ENCODE assay signal across 8 mouse cellular contexts in genomic region chr8:105900941-105901616, GRCm38 (mm10). TPM values are rescaled to one million over a fixed set of nuclear protein-coding genes. Genes with fewer than 3 reads are reported as not detected.
DNase-seq lines count a peak whose midpoint lies in the region; ATAC-seq lines count a peak whose summit lies in the region.

No protein-coding gene starts in this region.

- H3K4me2 ChIP-seq in neural tube, embryonic 11.5 days (ENCODE audit: low read depth) = peak overlapping the region; percentile 61
- H3K4me2 ChIP-seq in hindbrain, embryonic 14.5 days (replicated peaks) = peak overlapping the region; percentile 70
- H3K4me2 ChIP-seq in midbrain, embryonic 13.5 days (replicated peaks) = peak overlapping the region; percentile 86

- peaks cover 4% of the 10 kb centered on the region for H3K4me1 ChIP-seq in neural tube, embryonic 11.5 days (ENCODE audit: control insufficient read depth, insufficient read depth, low read length)
- H3K4me1 ChIP-seq in hindbrain, embryonic 14.5 days (replicated peaks; ENCODE audit: control insufficient read depth, insufficient read depth, low read length) = peaks cover 6% of the 10 kb centered on the region; the same call in 1 of the 2 replicates
- H3K4me1 ChIP-seq in midbrain, embryonic 13.5 days (replicated peaks) = peaks cover 11% of the 10 kb centered on the region

- no peaks in the 10 kb centered on the region for H3K27me3 ChIP-seq in neural tube, embryonic 11.5 days (ENCODE audit: control insufficient read depth, insufficient read depth, low read length)
- no peaks in the 10 kb centered on the region for H3K27me3 ChIP-seq in hindbrain, embryonic 14.5 days (ENCODE audit: control insufficient read depth, insufficient read depth, low read length)
- no peaks in the 10 kb centered on the region for H3K27me3 ChIP-seq in midbrain, embryonic 13.5 days

- no peak overlapping the region for H3K27ac ChIP-seq in neural tube, embryonic 11.5 days (ENCODE audit: low read depth, low read length)
- peak overlapping the region; percentile 89 for H3K27ac ChIP-seq in hindbrain, embryonic 14.5 days
- peak overlapping the region; percentile 90 for H3K27ac ChIP-seq in midbrain, embryonic 13.5 days

- 43% methylated on average over 16 of the region's 16 CpGs for WGBS in neural tube, embryonic 11.5 days
- 40% methylated on average over 16 of the region's 16 CpGs for WGBS in hindbrain, embryonic 14.5 days
- 42% methylated on average over 16 of the region's 16 CpGs for WGBS in midbrain, embryonic 13.5 days

- H3K9me3 ChIP-seq in neural tube, embryonic 11.5 days (ENCODE audit: control insufficient read depth, low read length) = no peaks in the 10 kb centered on the region
- H3K9me3 ChIP-seq in hindbrain, embryonic 14.5 days (ENCODE audit: control insufficient read depth, low read length) = no peaks in the 10 kb centered on the region
- H3K9me3 ChIP-seq in midbrain, embryonic 13.5 days = no peaks in the 10 kb centered on the region

- peak overlapping the region; percentile 83 for H3K4me3 ChIP-seq in neural tube, embryonic 11.5 days (ENCODE audit: low read depth, low read length)
- H3K4me3 ChIP-seq in hindbrain, embryonic 14.5 days (replicated peaks; ENCODE audit: low read length) = peak overlapping the region; percentile 84
- H3K4me3 ChIP-seq in midbrain, embryonic 13.5 days (replicated peaks) = peak overlapping the region; percentile 92

- intact Hi-C loops in gastrocnemius, postnatal 14 days (cut with DNase I; ENCODE audit: low total_unique reads) = no loop called here

- H3K9ac ChIP-seq in neural tube, embryonic 11.5 days (ENCODE audit: low read length) = peak overlapping the region; percentile 92
- peak overlapping the region; percentile 98 for H3K9ac ChIP-seq in hindbrain, embryonic 14.5 days
- peak overlapping the region; percentile 99 for H3K9ac ChIP-seq in midbrain, embryonic 13.5 days (replicated peaks)

- no peaks in the 10 kb centered on the region for H3K36me3 ChIP-seq in neural tube, embryonic 11.5 days (ENCODE audit: control insufficient read depth, insufficient read depth, low read length)
- H3K36me3 ChIP-seq in hindbrain, embryonic 14.5 days (replicated peaks; ENCODE audit: control insufficient read depth, insufficient read depth) = 0 out of 2 replicates have a peak, but pooled peaks cover 5% of the 10 kb centered on the region
- no peaks in the 10 kb centered on the region for H3K36me3 ChIP-seq in midbrain, embryonic 13.5 days

- no peak for DNase-seq in neural tube, embryonic 11.5 days (ENCODE audit: low spot score)
- no peak for DNase-seq in neural tube, embryonic 10.5 days (ENCODE audit: extremely low spot score, low spot score)
- peak; percentile 54 for DNase-seq in c-Kit-positive CD71-positive TER-119-negative erythroid progenitor cells, embryonic 14.5 days (ENCODE audit: low read depth)
- DNase-seq in hindbrain, embryonic 14.5 days (ENCODE audit: low spot score) = no peak
- no peak for DNase-seq in gastrocnemius, postnatal 10 days
- DNase-seq in layer of hippocampus, postnatal 25 days (ENCODE audit: extremely low spot score in 1 of 2, low spot score in 1 of 2) = no peak
- no peak for DNase-seq in gastrocnemius, postnatal 14 days

- ATAC-seq in neural tube, embryonic 11.5 days (ENCODE audit: insufficient read depth, low FRiP score, low TSS enrichment) = no peak
- no peak for ATAC-seq in hindbrain, embryonic 14.5 days (ENCODE audit: low FRiP score)
- ATAC-seq in midbrain, embryonic 13.5 days = no peak

RNA-seq across cellular contexts. Expression of gene Pskh1, which starts 0.8 kb away (rescaled TPM):
- 18.1 and 20.4 TPM in 2 replicates for polyA plus RNA-seq in neural tube, embryonic 11.5 days (2014; fragmentation: Nextera tagmentation; extraction: Ambion mirVana)
- polyA plus RNA-seq in hindbrain, embryonic 14.5 days (2014; fragmentation: Nextera tagmentation; extraction: Ambion mirVana) = 8.2 and 11.0 TPM in 2 replicates
- polyA plus RNA-seq in midbrain, embryonic 13.5 days (2015; fragmentation: Nextera tagmentation; extraction: Ambion mirVana) = 13.5 and 14.7 TPM in 2 replicates
- total RNA-seq in gastrocnemius, postnatal 10 days (2021) = 10 to 100 TPM; 15.2 to 17.5 TPM
- 1 to 10 TPM; 7.7 to 8.9 TPM for total RNA-seq in layer of hippocampus, postnatal 25 days (2021)
- 10 to 100 TPM; 12.8 to 13.8 TPM for total RNA-seq in gastrocnemius, postnatal 14 days (2021)

RNA-seq across cellular contexts. Expression of gene Nrn1l, which starts 7.7 kb away (rescaled TPM):
- not detected in 2 replicates for polyA plus RNA-seq in neural tube, embryonic 11.5 days (2014; fragmentation: Nextera tagmentation; extraction: Ambion mirVana)
- polyA plus RNA-seq in hindbrain, embryonic 14.5 days (2014; fragmentation: Nextera tagmentation; extraction: Ambion mirVana) = 1.4 TPM in 1 of 2 replicates, not detected in the other
- 0.49 and 0.75 TPM in 2 replicates for polyA plus RNA-seq in midbrain, embryonic 13.5 days (2015; fragmentation: Nextera tagmentation; extraction: Ambion mirVana)
- total RNA-seq in gastrocnemius, postnatal 10 days (2021) = under 1 TPM in 1 of 2 experiments, not detected in 1; 0.56 TPM
- total RNA-seq in layer of hippocampus, postnatal 25 days (2021) = 1 to 10 TPM in 1 of 2 experiments, under 1 TPM in 1; 0.99 to 1.1 TPM
- under 1 TPM in 1 of 2 experiments, not detected in 1; 0.69 TPM for total RNA-seq in gastrocnemius, postnatal 14 days (2021)

RNA-seq across cellular contexts. Expression of gene Edc4, which starts 20.4 kb away (rescaled TPM):
- 50.0 and 50.5 TPM in 2 replicates for polyA plus RNA-seq in neural tube, embryonic 11.5 days (2014; fragmentation: Nextera tagmentation; extraction: Ambion mirVana)
- 40.1 and 46.6 TPM in 2 replicates for polyA plus RNA-seq in hindbrain, embryonic 14.5 days (2014; fragmentation: Nextera tagmentation; extraction: Ambion mirVana)
- 54.6 and 56.6 TPM in 2 replicates for polyA plus RNA-seq in midbrain, embryonic 13.5 days (2015; fragmentation: Nextera tagmentation; extraction: Ambion mirVana)
- 10 to 100 TPM; 24.6 to 30.3 TPM for total RNA-seq in gastrocnemius, postnatal 10 days (2021)
- 10 to 100 TPM; 59.9 to 72.4 TPM for total RNA-seq in layer of hippocampus, postnatal 25 days (2021)
- total RNA-seq in gastrocnemius, postnatal 14 days (2021) = 10 to 100 TPM; 21.1 to 21.5 TPM

RNA-seq across cellular contexts. Expression of gene Ctrl, which starts 32.6 kb away (rescaled TPM):
- 1.1 TPM in 2 replicates for polyA plus RNA-seq in neural tube, embryonic 11.5 days (2014; fragmentation: Nextera tagmentation; extraction: Ambion mirVana)
- 2.9 and 3.2 TPM in 2 replicates for polyA plus RNA-seq in hindbrain, embryonic 14.5 days (2014; fragmentation: Nextera tagmentation; extraction: Ambion mirVana)
- 2.6 and 2.9 TPM in 2 replicates for polyA plus RNA-seq in midbrain, embryonic 13.5 days (2015; fragmentation: Nextera tagmentation; extraction: Ambion mirVana)
- under 1 TPM in 1 of 2 experiments, not detected in 1; 0.47 TPM for total RNA-seq in gastrocnemius, postnatal 10 days (2021)
- 1 to 10 TPM in 1 of 2 experiments, under 1 TPM in 1; 0.76 to 1.6 TPM for total RNA-seq in layer of hippocampus, postnatal 25 days (2021)
- total RNA-seq in gastrocnemius, postnatal 14 days (2021) = not detected

RNA-seq across cellular contexts. Expression of gene Psmb10, which starts 37.2 kb away (rescaled TPM):
- polyA plus RNA-seq in neural tube, embryonic 11.5 days (2014; fragmentation: Nextera tagmentation; extraction: Ambion mirVana) = 28.5 and 30.2 TPM in 2 replicates
- polyA plus RNA-seq in hindbrain, embryonic 14.5 days (2014; fragmentation: Nextera tagmentation; extraction: Ambion mirVana) = 70.1 and 79.8 TPM in 2 replicates
- polyA plus RNA-seq in midbrain, embryonic 13.5 days (2015; fragmentation: Nextera tagmentation; extraction: Ambion mirVana) = 38.7 and 40.3 TPM in 2 replicates
- total RNA-seq in gastrocnemius, postnatal 10 days (2021) = 10 to 100 TPM; 22.9 to 26.3 TPM
- total RNA-seq in layer of hippocampus, postnatal 25 days (2021) = 10 to 100 TPM; 58.6 to 70.6 TPM
- 10 to 100 TPM; 19.3 to 20.9 TPM for total RNA-seq in gastrocnemius, postnatal 14 days (2021)
